Mouse (Mus musculus) neural tube, embryonic 15.5 days (tissue): ENCODE measurements around the gene Gm13693. TPM values are rescaled to one million over a fixed set of nuclear protein-coding genes. Genes with fewer than 3 reads are reported as not detected.
"Not testable (repeated sequence)": the region's sequence is repeated elsewhere in the genome, so short reads cannot be mapped to it uniquely, and the experiment has no call there.

Experiments used
- ATAC-seq: fragments of 200-750 bp; cut with Nextera tagmentation; 2 replicates; pipeline ENCODE4 v1.8.0; 2017; ENCODE audit warnings: mild to moderate bottlenecking, moderate TSS enrichment, moderate library complexity; ENCODE audit not compliant: low FRiP score
- H3K27ac ChIP-seq: fragments of 300-500 bp; sonication (generic); replicated peaks from 2 replicates; pipeline ENCODE4 v1.5.1; 2015; ENCODE audit warnings: mild to moderate bottlenecking, inconsistent platforms
- H3K27me3 ChIP-seq: fragments of 300-500 bp; sonication (generic); replicated peaks from 2 replicates; pipeline ENCODE4 v1.6.1; 2015; ENCODE audit warnings: inconsistent platforms
- H3K36me3 ChIP-seq: fragments of 300-500 bp; sonication (generic); 2 replicates; pipeline ENCODE4 v1.6.1; 2015; ENCODE audit warnings: inconsistent platforms
- H3K4me1 ChIP-seq: fragments of 300-500 bp; sonication (generic); 2 replicates; pipeline ENCODE4 v1.6.1; 2015; ENCODE audit warnings: inconsistent platforms
- H3K4me2 ChIP-seq: fragments of 300-500 bp; sonication (generic); 2 replicates; pipeline ENCODE4 v1.6.1; 2015; ENCODE audit warnings: inconsistent platforms, mild to moderate bottlenecking, moderate library complexity
- H3K4me3 ChIP-seq: fragments of 300-500 bp; sonication (generic); replicated peaks from 2 replicates; pipeline ENCODE4 v1.5.1; 2015; ENCODE audit warnings: mild to moderate bottlenecking, inconsistent platforms
- H3K9ac ChIP-seq: fragments of 300-500 bp; sonication (generic); replicated peaks from 2 replicates; pipeline ENCODE4 v1.6.1; 2015; ENCODE audit warnings: mild to moderate bottlenecking, inconsistent platforms
- H3K9me3 ChIP-seq: fragments of 300-500 bp; sonication (generic); replicated peaks from 2 replicates; pipeline ENCODE4 v1.6.1; 2016; ENCODE audit warnings: inconsistent platforms
- WGBS: fragments of 180-500 bp; shearing (Covaris S2); methylation state at CpG from one replicate; pipeline ENCODE4 v1.1.7; 2015; ENCODE audit warnings: mixed read lengths; 5-methylcytosine and 5-hydroxymethylcytosine counted together
- polyA plus RNA-seq: library from polyadenylated mRNA; unstranded; fragments of >200 nt; fragmentation: Nextera tagmentation; extraction: Ambion mirVana; gene quantifications from 2 replicates; pipeline ENCODE4 v1.2.1, GENCODE M21; 2015

Gene Gm13693
- polyA plus RNA-seq: not detected in 2 replicates

DNA sequence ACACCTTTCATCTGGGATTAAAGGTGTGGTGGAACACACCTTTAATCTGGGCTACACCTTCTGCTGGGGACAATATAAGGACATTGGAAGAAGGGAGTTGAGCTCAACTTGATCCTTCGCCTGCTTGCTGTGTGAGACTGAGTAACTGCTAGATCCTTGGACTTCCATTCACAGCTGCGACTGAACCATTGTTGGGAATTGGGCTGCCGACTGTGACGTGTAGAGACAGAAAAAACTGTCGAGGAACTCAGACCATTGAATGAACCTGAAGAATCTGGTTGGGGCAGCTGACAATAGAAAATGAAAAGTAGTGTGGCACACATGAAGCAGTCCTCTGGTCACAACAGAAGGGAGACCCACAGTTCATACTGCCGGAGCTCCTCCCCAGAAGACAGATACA lies at the start of gene Gm13693:
TSS of gene Gm13693 (plus strand) at position 301 of the 400 bp plus-strand sequence.
- not testable (repeated sequence) for H3K9me3 ChIP-seq, H3K4me2 ChIP-seq, H3K9ac ChIP-seq, H3K4me1 ChIP-seq, H3K36me3 ChIP-seq, ATAC-seq, H3K4me3 ChIP-seq, H3K27ac ChIP-seq, H3K27me3 ChIP-seq
- no CpG with 5 or more reads among the region's 6 CpGs for WGBS

DNA sequence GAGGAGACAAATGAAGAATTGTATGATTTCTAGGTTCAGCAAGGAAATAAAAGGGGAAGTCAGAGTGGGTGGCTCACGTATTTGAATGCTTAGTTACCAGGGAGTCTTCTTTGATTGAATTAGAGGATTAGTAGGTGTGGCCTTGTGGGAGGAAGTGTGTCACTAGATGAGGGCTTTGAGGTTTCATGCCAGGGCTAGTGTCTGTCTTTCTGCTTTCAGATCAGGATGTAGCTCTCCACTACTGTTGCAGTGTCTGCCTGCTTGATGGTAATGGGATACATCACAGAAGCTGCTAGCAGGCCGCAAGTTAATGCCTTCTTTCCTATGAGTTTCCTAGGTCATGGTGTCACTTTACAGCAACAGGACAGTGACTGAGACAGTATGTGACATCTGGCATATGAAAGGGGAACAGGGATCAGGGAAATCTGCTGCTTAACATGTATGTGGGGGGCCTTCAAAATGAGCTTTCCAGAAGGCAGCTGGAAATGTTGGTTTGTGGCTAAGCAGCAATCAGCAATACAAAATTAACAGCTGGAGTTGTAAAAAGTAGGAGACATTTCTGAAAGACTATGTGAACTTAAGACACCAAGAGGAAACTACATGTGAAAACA lies 31.7 kb upstream of the Gm13693 start:
- H3K4me1 ChIP-seq: no peaks in the 10 kb centered on the region
- H3K9me3 ChIP-seq: no peaks in the 10 kb centered on the region
- no peaks in the 10 kb centered on the region for H3K36me3 ChIP-seq
- no peak overlapping the region for H3K4me3 ChIP-seq
- no peak overlapping the region for H3K9ac ChIP-seq
- H3K27ac ChIP-seq: no peak overlapping the region
- ATAC-seq: no peak
- 78% methylated on average over 2 of the region's 2 CpGs for WGBS
- no peak overlapping the region for H3K4me2 ChIP-seq
- H3K27me3 ChIP-seq: no peaks in the 10 kb centered on the region

DNA sequence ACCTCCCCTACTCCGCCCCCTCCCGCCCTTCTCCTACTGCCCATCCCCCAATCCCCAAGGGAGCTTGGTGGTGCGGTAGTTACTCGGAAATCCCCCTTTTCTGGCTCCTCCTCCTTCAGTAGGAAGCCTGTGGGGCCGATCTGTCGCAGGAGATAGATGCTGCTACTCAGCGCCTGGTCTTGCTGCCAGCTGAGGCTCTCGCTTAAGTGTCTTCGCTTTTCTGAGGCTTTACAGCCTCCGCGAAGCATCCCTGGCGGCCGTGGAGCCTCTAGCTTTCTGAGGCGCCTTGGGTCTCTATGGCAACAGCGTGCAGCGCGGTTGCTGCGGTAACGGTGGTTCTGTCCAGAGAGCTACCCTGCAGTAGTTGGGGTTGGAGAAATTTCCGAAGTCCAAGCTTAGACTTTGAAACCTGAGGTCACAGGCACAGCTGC lies 20.4 kb upstream of the Gm13693 start, which contains the start of gene Zswim2:
TSS of gene Zswim2 (minus strand) at position 298 of the 431 bp plus-strand sequence.
- Histone ChIP-seq H3K4me3 (peak within 1 kb of the TSS; percentile 43), H3K36me3 (no peaks in the 10 kb centered on the region), H3K27ac (peak within 1 kb of the TSS; percentile 56), H3K27me3 (no peaks in the 10 kb centered on the region), H3K4me1 (peaks cover 11% of the 10 kb centered on the region), H3K4me2 (peak within 1 kb of the TSS; percentile 74), H3K9me3 (no peaks in the 10 kb centered on the region), H3K9ac (peak within 1 kb of the TSS; percentile 38; the same call in 1 of the 2 replicates)
- WGBS: under 1% methylated on average over 20 of the region's 20 CpGs
- ATAC-seq: peak; percentile 99

DNA sequence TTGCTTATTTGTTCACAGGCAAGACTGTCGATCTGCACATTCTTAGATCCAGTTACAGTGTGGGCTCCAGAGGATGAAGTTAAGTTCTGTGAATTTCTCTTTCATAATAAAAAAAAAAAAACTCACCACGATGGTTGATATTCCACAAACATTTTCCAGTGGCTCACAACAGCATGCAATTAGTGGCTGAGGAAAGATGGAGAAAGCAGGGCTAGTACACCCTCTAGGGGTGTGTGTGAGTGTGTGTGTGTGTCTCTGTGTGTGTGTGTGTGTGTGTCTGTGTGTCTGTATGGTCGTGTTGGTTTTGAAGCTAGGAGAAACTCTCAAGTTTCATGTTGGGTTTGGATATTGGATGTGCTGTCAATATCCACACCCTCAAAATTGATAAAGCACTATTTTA lies 19.9 kb upstream of the Gm13693 start:
- Histone ChIP-seq H3K9ac (0 out of 2 replicates have a peak overlapping the region, but pooled peaks have one; percentile 38), H3K36me3 (no peaks in the 10 kb centered on the region), H3K27ac (no peak overlapping the region), H3K9me3 (no peaks in the 10 kb centered on the region), H3K4me1 (peaks cover 11% of the 10 kb centered on the region), H3K4me2 (peak overlapping the region; percentile 74), H3K4me3 (peak overlapping the region; percentile 43), H3K27me3 (no peaks in the 10 kb centered on the region)
- 38% methylated on average over 3 of the region's 3 CpGs for WGBS
- ATAC-seq: peak; percentile 48; the same call in 1 of the 2 replicates

DNA sequence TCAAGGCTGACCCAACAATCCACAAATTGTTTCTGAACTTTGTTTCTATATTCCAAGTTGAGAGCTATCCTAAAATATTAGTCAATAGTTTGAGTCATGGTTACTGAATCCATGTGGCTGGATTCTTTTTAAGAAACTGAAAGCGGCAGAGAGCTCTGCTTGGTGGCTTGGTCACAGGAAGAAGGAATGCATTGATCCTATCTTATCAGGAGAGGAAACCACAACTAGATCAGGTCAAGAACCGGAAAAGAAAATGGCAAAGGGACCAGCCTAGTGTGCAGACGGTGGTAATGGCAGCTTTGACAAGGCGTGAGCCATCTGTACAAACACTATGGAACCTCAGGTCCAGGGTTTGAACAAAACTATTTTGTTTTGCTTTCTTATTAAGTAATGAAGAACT lies 19.5 kb upstream of the Gm13693 start:
- H3K27me3 ChIP-seq: no peaks in the 10 kb centered on the region
- H3K4me2 ChIP-seq: no peak overlapping the region
- H3K4me1 ChIP-seq: peaks cover 11% of the 10 kb centered on the region
- H3K9ac ChIP-seq: no peak overlapping the region
- ATAC-seq: no peak
- 77% methylated on average over 4 of the region's 4 CpGs for WGBS
- H3K9me3 ChIP-seq: no peaks in the 10 kb centered on the region
- no peak overlapping the region for H3K27ac ChIP-seq
- no peak overlapping the region for H3K4me3 ChIP-seq
- H3K36me3 ChIP-seq: no peaks in the 10 kb centered on the region

DNA sequence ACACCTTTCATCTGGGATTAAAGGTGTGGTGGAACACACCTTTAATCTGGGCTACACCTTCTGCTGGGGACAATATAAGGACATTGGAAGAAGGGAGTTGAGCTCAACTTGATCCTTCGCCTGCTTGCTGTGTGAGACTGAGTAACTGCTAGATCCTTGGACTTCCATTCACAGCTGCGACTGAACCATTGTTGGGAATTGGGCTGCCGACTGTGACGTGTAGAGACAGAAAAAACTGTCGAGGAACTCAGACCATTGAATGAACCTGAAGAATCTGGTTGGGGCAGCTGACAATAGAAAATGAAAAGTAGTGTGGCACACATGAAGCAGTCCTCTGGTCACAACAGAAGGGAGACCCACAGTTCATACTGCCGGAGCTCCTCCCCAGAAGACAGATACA lies 5.9 kb upstream of the Gm13693 start, which contains the start of gene Gm13698:
TSS of gene Gm13698 (plus strand) at position 301 of the 400 bp plus-strand sequence.
- not testable (repeated sequence) for H3K9ac ChIP-seq, H3K36me3 ChIP-seq, H3K27ac ChIP-seq, H3K4me3 ChIP-seq, H3K9me3 ChIP-seq, H3K4me2 ChIP-seq, H3K27me3 ChIP-seq, H3K4me1 ChIP-seq, ATAC-seq
- WGBS: no CpG with 5 or more reads among the region's 6 CpGs

DNA sequence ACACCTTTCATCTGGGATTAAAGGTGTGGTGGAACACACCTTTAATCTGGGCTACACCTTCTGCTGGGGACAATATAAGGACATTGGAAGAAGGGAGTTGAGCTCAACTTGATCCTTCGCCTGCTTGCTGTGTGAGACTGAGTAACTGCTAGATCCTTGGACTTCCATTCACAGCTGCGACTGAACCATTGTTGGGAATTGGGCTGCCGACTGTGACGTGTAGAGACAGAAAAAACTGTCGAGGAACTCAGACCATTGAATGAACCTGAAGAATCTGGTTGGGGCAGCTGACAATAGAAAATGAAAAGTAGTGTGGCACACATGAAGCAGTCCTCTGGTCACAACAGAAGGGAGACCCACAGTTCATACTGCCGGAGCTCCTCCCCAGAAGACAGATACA lies 5.7 kb downstream of the Gm13693 start, which contains the start of gene Gm13695:
TSS of gene Gm13695 (plus strand) at position 301 of the 400 bp plus-strand sequence.
- H3K27me3 ChIP-seq, H3K4me3 ChIP-seq, H3K36me3 ChIP-seq, H3K9me3 ChIP-seq, ATAC-seq, H3K4me2 ChIP-seq, H3K9ac ChIP-seq, H3K4me1 ChIP-seq, H3K27ac ChIP-seq: not testable (repeated sequence)
- no CpG with 5 or more reads among the region's 6 CpGs for WGBS

DNA sequence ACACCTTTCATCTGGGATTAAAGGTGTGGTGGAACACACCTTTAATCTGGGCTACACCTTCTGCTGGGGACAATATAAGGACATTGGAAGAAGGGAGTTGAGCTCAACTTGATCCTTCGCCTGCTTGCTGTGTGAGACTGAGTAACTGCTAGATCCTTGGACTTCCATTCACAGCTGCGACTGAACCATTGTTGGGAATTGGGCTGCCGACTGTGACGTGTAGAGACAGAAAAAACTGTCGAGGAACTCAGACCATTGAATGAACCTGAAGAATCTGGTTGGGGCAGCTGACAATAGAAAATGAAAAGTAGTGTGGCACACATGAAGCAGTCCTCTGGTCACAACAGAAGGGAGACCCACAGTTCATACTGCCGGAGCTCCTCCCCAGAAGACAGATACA lies 11.5 kb downstream of the Gm13693 start, which contains the start of gene Gm13696:
TSS of gene Gm13696 (plus strand) at position 301 of the 400 bp plus-strand sequence.
- not testable (repeated sequence) for H3K4me3 ChIP-seq, H3K9ac ChIP-seq, H3K9me3 ChIP-seq, H3K4me2 ChIP-seq, ATAC-seq, H3K4me1 ChIP-seq, H3K27me3 ChIP-seq, H3K27ac ChIP-seq, H3K36me3 ChIP-seq
- no CpG with 5 or more reads among the region's 6 CpGs for WGBS

DNA sequence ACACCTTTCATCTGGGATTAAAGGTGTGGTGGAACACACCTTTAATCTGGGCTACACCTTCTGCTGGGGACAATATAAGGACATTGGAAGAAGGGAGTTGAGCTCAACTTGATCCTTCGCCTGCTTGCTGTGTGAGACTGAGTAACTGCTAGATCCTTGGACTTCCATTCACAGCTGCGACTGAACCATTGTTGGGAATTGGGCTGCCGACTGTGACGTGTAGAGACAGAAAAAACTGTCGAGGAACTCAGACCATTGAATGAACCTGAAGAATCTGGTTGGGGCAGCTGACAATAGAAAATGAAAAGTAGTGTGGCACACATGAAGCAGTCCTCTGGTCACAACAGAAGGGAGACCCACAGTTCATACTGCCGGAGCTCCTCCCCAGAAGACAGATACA lies 17.3 kb downstream of the Gm13693 start, which contains the start of gene Gm13694:
TSS of gene Gm13694 (plus strand) at position 301 of the 400 bp plus-strand sequence.
- H3K27ac ChIP-seq: not testable (repeated sequence)

DNA sequence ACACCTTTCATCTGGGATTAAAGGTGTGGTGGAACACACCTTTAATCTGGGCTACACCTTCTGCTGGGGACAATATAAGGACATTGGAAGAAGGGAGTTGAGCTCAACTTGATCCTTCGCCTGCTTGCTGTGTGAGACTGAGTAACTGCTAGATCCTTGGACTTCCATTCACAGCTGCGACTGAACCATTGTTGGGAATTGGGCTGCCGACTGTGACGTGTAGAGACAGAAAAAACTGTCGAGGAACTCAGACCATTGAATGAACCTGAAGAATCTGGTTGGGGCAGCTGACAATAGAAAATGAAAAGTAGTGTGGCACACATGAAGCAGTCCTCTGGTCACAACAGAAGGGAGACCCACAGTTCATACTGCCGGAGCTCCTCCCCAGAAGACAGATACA lies 23.1 kb downstream of the Gm13693 start, which contains the start of gene Gm13697:
TSS of gene Gm13697 (plus strand) at position 301 of the 400 bp plus-strand sequence.
- not testable (repeated sequence) for H3K27me3 ChIP-seq, ATAC-seq
- no CpG with 5 or more reads among the region's 6 CpGs for WGBS

More for the DNA sequence above, 17.3 kb downstream of the Gm13693 start, which contains the start of gene Gm13694:
- not testable (repeated sequence) for H3K9ac ChIP-seq, H3K27me3 ChIP-seq, H3K9me3 ChIP-seq, H3K36me3 ChIP-seq, ATAC-seq, H3K4me1 ChIP-seq, H3K4me3 ChIP-seq, H3K4me2 ChIP-seq
- no CpG with 5 or more reads among the region's 6 CpGs for WGBS

DNA sequence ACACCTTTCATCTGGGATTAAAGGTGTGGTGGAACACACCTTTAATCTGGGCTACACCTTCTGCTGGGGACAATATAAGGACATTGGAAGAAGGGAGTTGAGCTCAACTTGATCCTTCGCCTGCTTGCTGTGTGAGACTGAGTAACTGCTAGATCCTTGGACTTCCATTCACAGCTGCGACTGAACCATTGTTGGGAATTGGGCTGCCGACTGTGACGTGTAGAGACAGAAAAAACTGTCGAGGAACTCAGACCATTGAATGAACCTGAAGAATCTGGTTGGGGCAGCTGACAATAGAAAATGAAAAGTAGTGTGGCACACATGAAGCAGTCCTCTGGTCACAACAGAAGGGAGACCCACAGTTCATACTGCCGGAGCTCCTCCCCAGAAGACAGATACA lies 28.9 kb downstream of the Gm13693 start, which contains the start of gene Gm13691:
TSS of gene Gm13691 (plus strand) at position 301 of the 400 bp plus-strand sequence.
- not testable (repeated sequence) for H3K4me3 ChIP-seq, H3K36me3 ChIP-seq, H3K4me2 ChIP-seq, H3K9me3 ChIP-seq, H3K4me1 ChIP-seq, H3K9ac ChIP-seq, ATAC-seq, H3K27me3 ChIP-seq, H3K27ac ChIP-seq
- WGBS: no CpG with 5 or more reads among the region's 6 CpGs

More for the DNA sequence above, 23.1 kb downstream of the Gm13693 start, which contains the start of gene Gm13697:
- H3K36me3 ChIP-seq, H3K4me1 ChIP-seq, H3K9me3 ChIP-seq, H3K9ac ChIP-seq, H3K4me3 ChIP-seq, H3K4me2 ChIP-seq, H3K27ac ChIP-seq: not testable (repeated sequence)

DNA sequence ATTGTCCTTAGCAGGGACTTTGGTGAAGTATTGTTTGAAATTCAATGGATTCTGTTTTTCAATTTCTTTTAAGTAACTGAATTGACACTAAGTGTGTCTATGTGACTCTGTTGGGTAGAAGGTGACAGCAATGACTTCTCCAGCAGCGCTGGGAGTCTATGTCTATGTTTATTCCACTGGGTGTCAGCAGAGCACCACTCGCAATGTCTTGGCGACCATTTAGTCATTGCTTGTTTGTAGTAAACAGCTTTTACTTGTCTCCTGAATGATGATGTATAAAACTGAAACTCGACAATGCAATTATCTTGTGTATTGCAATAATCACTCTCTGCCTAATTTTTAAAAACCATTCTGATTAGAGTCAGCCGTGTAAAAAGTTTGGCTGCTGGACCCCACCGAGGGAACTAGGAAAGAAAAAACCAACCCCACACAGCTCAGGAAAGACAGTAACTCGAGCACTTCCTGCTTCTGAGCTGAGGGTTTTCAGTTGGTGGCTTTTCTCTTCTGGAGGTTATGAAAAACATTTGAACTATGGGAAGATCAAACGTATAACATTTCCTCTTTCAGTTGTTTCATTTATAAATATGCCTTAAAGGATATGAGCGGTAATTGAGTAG lies 32.4 kb downstream of the Gm13693 start:
- H3K4me1 ChIP-seq, H3K9me3 ChIP-seq, H3K9ac ChIP-seq, H3K27me3 ChIP-seq, H3K36me3 ChIP-seq, ATAC-seq, H3K4me2 ChIP-seq, H3K4me3 ChIP-seq, H3K27ac ChIP-seq: not testable (repeated sequence)
- WGBS: 61% methylated on average over 7 of the region's 9 CpGs
